Mouse (Mus musculus) large intestine, adult 2 months (tissue): ENCODE results near the gene Lct. TPM values are rescaled to one million over a fixed set of nuclear protein-coding genes. Genes with fewer than 3 reads are reported as not detected.
"Not testable (repeated sequence)": the region's sequence is repeated elsewhere in the genome, so short reads cannot be mapped to it uniquely, and the experiment has no call there.

Experiments
- DNase-seq: peaks from one replicate; pipeline ENCODE4 v3.0.0-alpha.2; 2012; ENCODE audit warnings: low read depth, low spot score
- WGBS: fragments of 180-500 bp; shearing (Covaris S2); methylation state at CpG from one replicate; pipeline ENCODE4 v1.1.7; 2018; 5-methylcytosine and 5-hydroxymethylcytosine counted together
- polyA plus RNA-seq: library from polyadenylated mRNA; depleted of rRNA; stranded (reverse); fragments of >200 nt; gene quantifications from 2 replicates; pipeline ENCODE4 v1.2.3, GENCODE M21; 2012; rRNA removed

Lct gene
- 12.1 and 201 TPM in 2 replicates for polyA plus RNA-seq

DNA sequence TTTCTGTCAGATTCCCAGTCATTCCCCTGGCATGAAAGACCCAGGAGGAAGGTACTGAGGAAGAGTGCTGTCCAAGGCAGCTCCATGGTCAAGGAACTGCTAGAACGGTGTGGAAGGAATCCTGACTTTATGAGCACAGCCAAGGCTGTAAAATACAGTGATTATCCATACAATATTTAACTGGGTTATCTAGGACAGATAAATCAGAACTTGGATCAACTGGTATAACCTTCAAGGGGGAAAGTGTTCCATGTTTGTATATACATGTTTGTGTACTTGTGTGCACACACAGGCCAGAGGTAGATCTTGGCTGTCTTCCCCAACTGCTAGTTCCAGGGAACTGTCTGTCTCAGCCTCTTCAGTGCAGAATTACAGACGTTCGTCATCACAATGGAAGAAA is at the start of gene Lct:
Gene Lct, minus strand, starts transcription at position 101 of the 400 bp plus-strand sequence.
- DNase-seq, result no peak
- 57% methylated on average over 3 of the region's 3 CpGs for WGBS

DNA sequence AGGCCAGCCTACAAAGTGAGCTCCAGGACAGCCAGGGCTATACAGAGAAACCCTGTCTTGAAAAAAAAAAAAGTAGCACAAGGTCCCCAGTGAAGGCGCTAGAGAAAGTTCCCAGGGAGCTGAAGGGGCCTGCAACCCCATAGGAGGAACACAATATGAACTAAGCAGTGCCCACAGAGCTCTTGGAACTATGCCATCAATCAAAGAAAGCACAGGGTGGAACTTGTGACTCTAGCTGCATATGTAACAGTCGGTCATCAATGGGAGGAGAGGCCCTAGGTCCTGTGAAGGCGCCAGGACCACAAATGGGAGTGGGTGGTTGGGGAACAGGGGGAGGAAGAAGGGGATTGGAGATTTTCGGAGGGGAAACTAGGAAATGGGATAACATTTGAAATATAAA is 48.7 kb upstream of the Lct start:
- WGBS, result 98% methylated on average over 4 of the region's 4 CpGs
- no peak for DNase-seq

DNA sequence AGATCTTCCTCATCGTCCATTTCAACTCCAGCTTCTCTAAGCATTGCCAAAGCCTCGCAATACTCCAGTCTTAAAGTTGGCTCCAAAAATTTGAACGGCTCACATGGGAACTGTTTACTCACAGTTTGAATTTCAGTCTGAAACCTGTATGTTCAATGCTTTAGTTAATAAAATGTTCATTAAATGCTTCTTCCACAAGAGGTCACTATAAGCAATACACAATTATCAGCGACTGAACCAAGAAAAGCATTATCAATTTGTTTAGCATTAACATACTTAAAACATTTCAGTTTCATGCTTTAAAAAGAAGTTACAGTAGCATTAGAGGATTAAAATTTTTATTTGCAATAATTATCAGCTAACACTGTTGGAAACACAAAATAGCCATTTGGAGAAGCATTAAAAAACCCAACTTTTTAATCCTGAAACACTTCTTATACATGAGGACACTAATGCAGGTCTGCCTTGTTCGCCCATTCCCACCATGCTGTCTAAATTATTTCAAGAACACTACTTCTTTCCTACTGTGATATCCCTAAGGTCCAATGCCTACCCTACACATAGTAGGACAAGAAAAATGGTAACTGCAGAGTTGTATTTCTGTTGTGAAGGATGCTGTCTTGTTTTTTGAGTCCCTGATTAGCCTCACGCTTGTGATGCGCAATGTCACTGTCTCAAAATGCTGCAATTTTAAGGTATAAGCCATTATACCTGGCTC is 44.2 kb upstream of the Lct start:
- WGBS, result 78% methylated on average over 7 of the region's 7 CpGs
- no peak for DNase-seq

DNA sequence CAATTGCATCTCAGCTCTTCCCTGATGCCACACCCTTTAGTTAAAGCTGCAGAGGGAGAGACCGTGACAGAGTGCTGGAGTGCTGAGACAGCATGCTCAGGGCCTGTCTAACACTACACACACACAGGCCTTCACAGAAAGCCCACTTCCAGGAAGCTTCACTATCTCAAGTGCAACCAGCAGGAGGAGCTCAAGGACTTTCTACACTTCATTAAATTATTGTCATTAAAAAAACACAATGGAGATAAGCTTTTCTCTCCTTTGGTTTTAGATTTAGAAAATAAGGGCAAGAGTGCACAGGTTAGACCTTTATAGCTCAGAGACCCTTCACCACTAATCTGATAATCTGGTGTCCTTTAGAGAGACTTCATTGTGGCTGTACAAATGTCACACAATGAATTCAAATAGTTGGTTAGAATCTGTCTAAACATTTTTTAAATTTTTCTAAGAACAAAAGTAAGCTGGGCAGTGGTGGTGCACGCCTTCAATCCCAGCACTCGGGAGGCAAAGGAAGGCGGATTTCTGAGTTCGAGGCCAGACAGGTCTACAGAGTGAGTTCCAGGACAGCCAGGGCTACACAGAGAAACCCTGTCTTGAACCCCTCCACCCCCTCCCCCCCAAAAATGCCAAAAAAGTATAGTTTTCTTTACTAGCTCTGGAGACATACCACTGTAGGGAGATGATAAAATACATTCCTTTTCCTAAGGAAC is 40.8 kb upstream of the Lct start:
- whole genome bisulfite sequencing, result 69% methylated on average over 5 of the region's 5 CpGs

DNA sequence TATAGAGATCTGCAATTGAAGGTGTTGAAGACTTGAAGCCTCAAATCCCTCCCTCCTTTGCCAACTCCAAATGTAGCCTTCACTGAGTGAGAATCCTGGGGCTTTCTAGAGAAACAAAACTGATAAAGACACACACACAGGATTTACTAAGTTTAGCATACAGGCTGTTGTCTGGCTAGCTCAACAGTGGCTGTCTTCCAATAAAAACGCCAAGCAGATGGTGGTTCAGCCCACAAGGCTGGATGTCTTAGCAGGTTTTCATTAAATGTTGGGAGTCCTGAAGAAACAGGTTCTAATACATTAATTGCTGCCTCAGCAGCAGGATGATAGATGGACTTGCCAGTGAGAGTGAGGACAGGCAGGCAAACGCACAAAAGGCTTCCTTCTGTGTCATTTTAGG is 32.5 kb upstream of the Lct start:
- 54% methylated on average over 2 of the region's 2 CpGs for WGBS

More for the DNA sequence above, 40.8 kb upstream of the Lct start:
- no peak for DNase-seq

DNA sequence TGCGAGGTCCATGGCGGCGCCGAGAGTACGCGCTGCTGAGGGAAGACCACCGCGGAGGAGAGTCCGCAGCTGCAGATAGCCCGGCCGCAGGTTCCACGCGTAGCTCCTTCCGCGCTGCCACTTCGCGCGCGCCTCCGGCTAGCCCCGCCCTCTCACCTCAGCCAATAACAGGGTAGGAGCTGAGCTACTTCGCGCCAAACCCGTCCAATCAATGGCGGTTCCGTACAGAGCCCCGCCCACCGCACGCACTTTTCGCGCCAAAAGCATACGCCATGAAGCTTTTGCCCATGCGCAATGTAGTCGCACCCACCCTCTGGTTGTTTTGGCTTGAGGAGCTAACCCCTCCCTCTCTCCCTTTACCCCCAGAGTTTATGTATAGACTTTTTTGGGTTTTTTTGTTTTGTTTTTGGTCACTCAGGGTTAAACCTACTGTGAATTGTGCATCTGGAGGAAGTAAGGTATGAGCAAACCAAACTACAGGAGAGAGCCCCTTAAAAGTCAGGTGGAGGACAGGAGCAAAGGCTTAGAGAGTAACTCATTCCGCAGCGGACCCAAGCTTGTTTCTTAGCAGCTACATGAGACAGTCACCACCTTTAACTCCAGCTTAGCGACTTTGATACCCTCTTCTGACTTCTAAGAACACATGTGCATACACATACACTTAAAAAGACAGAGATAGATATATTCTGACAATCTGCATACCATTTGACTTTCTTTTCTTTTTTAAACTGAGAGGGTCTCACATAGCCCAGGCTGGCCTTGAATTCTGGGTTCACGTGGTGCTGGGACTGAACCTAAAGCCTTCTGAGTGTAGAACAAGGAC is 31.6 kb upstream of the Lct start, which contains the start of gene Mcm6:
Gene Mcm6, minus strand, starts transcription at position 111 of the 823 bp plus-strand sequence.
- 1% methylated on average over 38 of the region's 38 CpGs for WGBS
- peak; percentile 68 for DNase-seq

More for the DNA sequence above, 32.5 kb upstream of the Lct start:
- DNase-seq, result no peak

DNA sequence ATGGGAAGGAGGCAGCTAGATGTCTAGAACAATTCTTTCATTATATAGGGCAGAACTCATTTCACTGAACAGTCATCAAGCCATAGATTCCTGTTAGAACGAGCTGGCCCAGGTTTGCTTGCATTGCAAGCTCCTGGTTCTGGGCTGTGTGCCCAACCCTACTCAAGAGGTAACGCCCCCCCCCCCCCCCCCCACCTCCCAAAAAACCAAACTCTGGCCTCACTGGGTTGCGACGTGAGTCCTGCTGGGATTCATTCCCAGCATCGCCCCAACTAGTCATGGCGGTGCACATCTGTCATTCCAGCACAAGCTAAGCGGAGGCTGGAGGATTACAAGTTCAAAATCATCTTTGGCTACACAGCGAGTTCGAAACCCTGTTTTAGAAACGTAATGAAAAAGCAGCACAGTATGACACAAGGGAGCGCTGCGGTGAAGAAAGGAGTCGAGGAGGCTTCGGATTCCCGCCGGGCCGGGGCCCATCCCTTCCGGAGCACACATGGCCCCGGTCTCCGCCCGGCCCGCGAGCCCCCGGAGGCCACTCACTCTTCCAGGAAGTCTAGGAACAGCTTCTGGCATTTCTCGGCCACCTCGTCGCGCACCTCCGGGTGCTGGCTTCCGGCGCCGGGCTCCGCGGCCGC is 30.9 kb upstream of the Lct start:
- no peak for DNase-seq
- WGBS, result under 1% methylated on average over 35 of the region's 35 CpGs

DNA sequence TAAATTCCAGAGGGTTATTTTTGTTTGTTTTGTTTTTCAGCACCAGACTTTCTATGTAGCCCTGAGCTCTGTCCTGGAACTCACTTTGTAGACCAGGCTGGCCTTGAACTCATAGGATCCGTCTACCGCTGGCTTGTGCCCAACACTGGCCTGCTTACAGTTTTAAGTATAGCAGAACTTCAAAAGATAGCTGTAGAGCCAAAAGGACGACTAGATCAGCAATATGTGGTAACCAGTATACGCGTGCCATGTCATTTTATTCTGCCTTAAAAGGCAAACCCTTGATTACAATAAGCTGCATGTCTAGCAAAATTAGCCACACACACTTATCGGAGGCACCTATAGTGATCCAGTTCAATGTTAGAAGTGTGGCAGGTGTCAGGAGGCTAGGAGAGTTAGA is 30.2 kb upstream of the Lct start:
- no peak for DNase-seq
- WGBS, result 21% methylated on average over 6 of the region's 6 CpGs

DNA sequence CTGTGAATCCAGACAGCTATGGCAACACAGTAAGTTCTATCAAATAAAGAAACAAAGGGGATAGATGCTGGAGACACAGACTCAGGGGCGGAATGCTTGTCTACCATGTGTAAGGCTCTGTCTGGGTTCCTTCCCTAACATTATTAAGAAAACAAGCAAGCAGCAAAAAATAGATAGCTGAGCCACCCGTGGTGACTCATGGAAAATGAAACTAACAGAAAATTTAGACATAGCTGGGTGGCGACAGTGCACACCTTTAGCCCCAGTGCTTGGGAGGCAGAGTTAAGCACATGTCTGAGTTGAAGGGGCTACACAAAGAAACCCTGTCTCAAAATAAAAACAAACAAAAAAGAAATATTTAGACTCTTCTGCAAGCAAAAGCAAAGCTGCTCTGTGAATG is 29.3 kb upstream of the Lct start:
- 16% methylated on average over 3 of the region's 3 CpGs for WGBS

DNA sequence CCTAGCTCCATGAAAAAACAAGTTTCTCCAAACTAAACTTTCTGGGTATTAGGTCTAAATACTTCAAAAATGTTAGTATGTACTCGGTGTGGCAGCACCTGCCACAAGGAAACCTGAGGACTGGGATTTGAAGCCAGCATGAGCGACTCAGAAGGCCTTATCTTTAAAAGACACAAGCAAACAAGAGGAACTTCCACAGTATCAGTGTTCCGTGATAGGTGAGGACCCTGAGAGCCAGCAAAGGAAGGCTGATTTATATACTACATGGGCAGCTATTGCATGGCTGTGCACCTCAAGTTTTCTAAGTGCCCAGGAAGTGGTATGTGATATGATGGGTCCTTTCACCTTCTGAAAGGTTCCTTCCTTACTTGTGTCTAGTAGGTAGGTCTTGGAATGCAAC is 25.0 kb upstream of the Lct start:
- WGBS, result 78% methylated on average over 3 of the region's 3 CpGs
- DNase-seq, result no peak

More for the DNA sequence above, 29.3 kb upstream of the Lct start:
- no peak for DNase-seq

DNA sequence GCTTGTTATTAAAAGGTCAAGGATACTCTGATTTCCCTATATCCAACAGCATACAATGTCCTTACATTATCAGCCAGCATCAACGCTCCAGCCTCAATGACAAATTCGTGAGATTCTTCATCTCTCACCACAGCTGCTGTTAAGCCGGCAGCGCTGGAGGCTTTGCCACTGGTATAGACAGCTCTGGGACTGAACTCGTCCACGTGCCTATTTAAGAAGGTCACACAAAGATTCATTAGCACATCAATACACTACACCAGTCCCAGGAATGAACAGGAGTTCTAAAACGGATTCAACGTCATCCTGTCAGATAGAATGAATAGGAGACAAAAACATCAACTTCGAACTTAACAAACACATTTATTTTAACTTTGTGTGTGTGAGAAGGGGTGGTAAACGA is 16.1 kb upstream of the Lct start:
- WGBS, result 91% methylated on average over 10 of the region's 10 CpGs
- no peak for DNase-seq

DNA sequence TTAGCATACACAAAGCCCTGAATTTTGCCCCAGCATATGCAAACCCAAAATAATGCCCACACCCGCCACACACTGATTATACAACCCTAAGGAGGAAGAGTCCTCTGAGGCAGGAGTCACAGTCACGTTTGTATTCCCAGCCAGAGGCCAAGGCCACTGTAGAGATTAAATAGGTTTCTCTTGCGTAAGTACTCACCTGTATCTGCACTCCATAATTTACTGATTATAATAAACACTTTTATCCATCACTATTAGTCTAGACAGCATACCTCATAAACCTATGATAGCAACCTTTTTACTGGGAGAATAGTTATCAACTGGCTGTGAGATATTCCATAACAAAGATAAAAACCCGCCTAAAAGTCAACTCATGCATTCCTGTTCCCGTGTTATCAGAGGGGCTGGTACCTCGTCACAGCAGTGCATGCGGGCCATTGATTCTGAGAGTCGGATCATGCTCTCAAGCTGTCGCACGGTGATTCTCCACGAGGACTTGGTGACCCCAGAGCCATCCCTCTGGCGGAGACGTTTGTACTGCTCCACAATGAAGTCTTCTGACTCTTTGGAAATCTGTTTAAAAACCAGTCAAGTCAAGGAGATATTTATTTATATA is 9.7 kb upstream of the Lct start:
- WGBS, result 83% methylated on average over 13 of the region's 13 CpGs
- DNase-seq, result no peak

DNA sequence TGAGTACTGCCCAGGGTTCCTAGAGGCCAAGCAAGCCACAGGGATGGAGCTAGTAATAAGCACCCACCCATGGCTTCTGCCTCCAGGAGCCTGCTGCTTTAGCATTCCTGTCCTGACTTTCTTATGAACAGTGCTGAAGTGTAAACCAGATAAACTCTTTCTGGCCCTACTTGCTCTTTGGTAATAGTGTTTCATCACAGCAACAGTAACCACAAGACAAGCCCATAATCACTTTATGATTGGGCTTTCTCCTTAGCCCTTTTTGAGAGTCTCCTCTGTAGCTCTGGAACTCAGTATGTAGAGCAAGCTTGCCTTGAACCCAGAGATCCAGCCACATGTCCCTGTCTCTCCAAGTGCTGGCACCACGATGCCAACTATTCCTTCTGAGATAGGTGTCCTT is 2.2 kb upstream of the Lct start:
- 93% methylated on average over 1 of the region's 1 CpGs for WGBS
- DNase-seq, result no peak

DNA sequence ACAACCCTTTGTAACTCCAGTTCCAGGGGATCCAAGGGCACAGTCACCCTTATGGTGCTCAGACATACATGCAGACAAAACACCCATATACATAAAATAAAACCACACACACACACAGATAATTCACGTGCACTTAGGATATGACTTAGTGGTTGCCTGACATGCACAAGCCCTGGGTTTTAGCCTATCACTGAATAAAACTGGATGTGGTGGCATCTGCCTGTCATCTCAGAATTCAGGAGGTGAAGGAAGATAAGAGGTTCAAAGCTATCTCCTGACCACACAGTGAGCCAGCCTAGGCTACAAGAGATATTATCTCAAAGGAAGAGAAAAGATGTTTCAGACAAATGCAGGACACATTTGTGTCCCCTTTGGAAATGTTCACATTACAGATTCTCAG is 953 bp downstream of the Lct start:
- WGBS, result 76% methylated on average over 1 of the region's 1 CpGs
- DNase-seq, result no peak

DNA sequence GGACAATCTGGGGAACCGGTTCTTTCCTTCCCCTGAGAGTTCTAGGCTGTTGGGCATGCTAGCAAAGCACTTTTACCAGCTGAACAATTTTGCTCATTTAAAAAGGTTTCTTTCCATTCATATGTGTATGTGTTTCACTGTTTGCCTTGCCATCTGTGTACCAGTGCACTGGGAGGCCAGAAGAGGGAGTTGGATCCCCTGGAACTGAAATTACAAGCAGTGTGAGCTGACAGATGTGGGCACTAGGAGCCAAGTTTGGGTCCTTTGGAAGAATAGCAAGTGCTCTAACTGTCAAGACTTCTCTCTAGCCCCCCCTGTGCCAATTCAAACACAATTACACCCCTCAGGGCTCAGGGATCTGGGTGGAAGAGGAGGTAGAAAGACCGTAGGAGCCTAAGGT is 3.3 kb downstream of the Lct start:
- 85% methylated on average over 2 of the region's 2 CpGs for WGBS
- DNase-seq, result no peak

DNA sequence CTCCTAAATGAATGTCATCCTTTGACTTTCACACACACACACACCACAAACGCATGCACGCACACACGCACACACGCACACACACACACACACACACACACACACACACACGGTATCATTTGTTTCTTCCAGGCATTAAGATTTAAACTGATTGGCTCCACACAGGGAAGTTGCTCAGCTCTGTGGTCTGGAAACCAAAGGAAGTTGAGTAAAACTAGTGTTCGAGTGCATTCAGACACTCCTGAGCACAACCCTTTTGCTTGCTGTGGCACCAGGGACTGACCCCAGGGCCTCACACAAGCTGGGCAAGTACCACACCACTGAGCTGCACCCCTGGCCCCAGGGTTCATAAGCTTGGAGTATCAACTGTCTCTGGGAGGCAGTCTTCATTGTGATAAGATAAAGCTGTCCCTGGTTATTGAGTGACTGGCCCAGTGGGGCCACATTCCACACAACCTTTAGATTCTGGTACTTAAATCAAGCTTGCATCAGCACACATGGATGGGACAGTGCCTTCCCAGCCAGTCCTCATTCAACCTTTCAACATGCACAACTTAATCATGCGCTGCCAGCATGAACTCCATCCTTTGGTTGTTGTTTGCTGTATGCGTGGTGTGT is 5.0 kb downstream of the Lct start:
- 89% methylated on average over 8 of the region's 8 CpGs for WGBS
- DNase-seq, result no peak

DNA sequence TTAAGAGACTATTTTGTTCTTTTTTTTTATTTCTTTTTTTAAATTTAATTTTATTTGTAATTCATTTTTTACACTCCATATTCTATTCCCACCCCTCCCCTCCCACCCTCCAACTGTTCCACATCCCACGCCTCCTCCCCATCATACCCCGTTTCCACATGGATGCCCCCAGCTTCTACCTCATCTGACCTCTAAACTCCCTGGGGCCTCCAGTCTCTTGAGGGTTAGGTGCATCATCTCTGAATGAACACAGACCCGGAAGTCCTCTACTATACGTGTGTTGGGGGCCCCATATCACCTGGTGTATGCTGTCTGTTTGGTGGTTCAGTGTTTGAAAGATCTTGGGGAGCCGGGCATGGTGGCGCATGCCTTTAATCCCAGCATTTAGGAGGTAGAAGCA is 8.9 kb downstream of the Lct start:
- not testable (repeated sequence) for DNase-seq
- WGBS, result 88% methylated on average over 6 of the region's 6 CpGs

DNA sequence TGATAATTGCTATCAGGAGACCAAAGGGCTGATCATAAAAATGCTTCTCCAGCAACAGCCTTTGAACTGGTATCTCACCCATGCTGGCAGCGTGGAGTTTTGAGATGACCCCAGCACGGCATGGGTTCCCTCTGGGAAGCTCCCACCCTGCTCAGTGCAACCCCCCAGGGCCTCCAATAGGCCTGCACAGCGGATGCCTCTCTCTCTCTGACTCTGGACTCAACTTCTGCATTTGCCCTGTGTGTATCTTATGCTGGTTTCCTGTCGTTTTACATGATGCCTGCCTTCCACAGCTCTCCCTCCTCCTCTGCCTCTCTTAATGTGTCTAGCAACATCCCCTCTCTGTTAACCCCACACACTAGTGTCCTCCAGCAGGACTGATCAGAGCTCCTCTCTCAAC is 13.5 kb downstream of the Lct start:
- WGBS, result 51% methylated on average over 4 of the region's 4 CpGs
- no peak for DNase-seq

DNA sequence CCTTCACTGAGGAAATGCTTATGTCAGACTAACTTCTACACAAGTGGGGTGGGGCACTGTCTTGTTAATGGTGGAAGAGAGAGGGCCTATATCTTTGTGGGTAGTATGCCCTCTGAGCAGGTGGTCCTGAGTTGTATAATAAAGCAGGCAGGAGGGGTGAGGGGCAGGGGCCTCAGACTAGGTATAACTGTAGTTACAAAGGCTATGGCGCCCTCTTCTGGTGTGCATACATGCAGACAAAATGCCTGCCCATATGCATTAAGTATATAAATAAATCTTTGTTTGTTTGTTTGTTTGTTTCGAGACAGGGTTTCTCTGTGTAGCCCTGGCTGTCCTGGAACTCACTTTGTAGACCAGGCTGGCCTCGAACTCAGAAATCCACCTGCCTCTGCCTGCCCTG is 19.1 kb downstream of the Lct start:
- WGBS, result 77% methylated on average over 3 of the region's 3 CpGs
- no peak for DNase-seq
